Mouse (Mus musculus) pancreas, adult 10 weeks (tissue): ENCODE data around the gene Smarca5. TPM values are rescaled to one million over a fixed set of nuclear protein-coding genes. Genes with fewer than 3 reads are reported as not detected.

Source experiments
- polyA plus RNA-seq: library from polyadenylated mRNA; stranded (reverse); fragments of 350-450 nt; fragmentation: Illumina TruSeq; extraction: RNeasy Lipid Tissue Mini Kit (QIAGEN cat#74804); gene quantifications from one replicate; pipeline ENCODE4 v1.2.3, GENCODE M21; 2015; ENCODE audit warnings: low read depth, low replicate concordance; ENCODE audit not compliant: insufficient read depth

Smarca5 gene
- 5.8 TPM for polyA plus RNA-seq

GRCm38 (mm10) chr8:80739155-80739924, at the start of gene Smarca5:
TSS of gene Smarca5 (minus strand) at chr8:80739497.

Other genes starting within 250 kb of the Smarca5 start
- gene Gypa, start 245.7 kb downstream of the Smarca5 start, polyA plus RNA-seq, result not detected
- not detected for gene Frem3, start 128.4 kb downstream of the Smarca5 start, polyA plus RNA-seq
- 3.9 TPM for gene Gab1, start 141.0 kb upstream of the Smarca5 start, polyA plus RNA-seq